Mouse (Mus musculus): ENCODE measurements around the gene Fancc. TPM values are rescaled to one million over a fixed set of nuclear protein-coding genes. Genes with fewer than 3 reads are reported as not detected.

Fancc gene
- polyA plus RNA-seq, 1 experiment: 9.7 TPM

- H3K27me3 ChIP-seq (ENCODE audit: control insufficient read depth, insufficient read depth, low read length): no peaks in the 10 kb centered on the region
- H3K27ac ChIP-seq (ENCODE audit: control insufficient read depth, insufficient read depth, low read depth, low read length): no peak overlapping the region
- TF ChIP-seq POLR2A (IDR thresholded peaks at IDR 0.05; ENCODE audit: control insufficient read depth, low read depth, low read length) (no peak), CTCF (IDR thresholded peaks at IDR 0.05; ENCODE audit: control insufficient read depth, insufficient read depth, insufficient replicate concordance, low read depth, low read length) (no peak)
- no peak overlapping the region for H3K4me3 ChIP-seq (ENCODE audit: control insufficient read depth, low read depth, low read length)
- peaks cover 7% of the 10 kb centered on the region for H3K4me1 ChIP-seq (ENCODE audit: control insufficient read depth, insufficient read depth, low read length)
- H3K36me3 ChIP-seq (ENCODE audit: control insufficient read depth, insufficient read depth, low read length): no peaks in the 10 kb centered on the region
These were observed 198.1 kb downstream of the Fancc start for GRCm38 (mm10) chr13:63298931-63299330.

GRCm38 (mm10) chr13:63297933-63298332, 199.1 kb downstream of the Fancc start:
- H3K4me3 ChIP-seq (ENCODE audit: control insufficient read depth, low read depth, low read length): no peak overlapping the region
- H3K4me1 ChIP-seq (ENCODE audit: control insufficient read depth, insufficient read depth, low read length): peaks cover 10% of the 10 kb centered on the region
- TF ChIP-seq CTCF (IDR thresholded peaks at IDR 0.05; ENCODE audit: control insufficient read depth, insufficient read depth, insufficient replicate concordance, low read depth, low read length) (no peak), POLR2A (IDR thresholded peaks at IDR 0.05; ENCODE audit: control insufficient read depth, low read depth, low read length) (no peak)
- H3K36me3 ChIP-seq (ENCODE audit: control insufficient read depth, insufficient read depth, low read length): no peaks in the 10 kb centered on the region
- no peak overlapping the region for H3K27ac ChIP-seq (ENCODE audit: control insufficient read depth, insufficient read depth, low read depth, low read length)
- H3K27me3 ChIP-seq (ENCODE audit: control insufficient read depth, insufficient read depth, low read length): no peaks in the 10 kb centered on the region

- Histone ChIP-seq H3K36me3 (ENCODE audit: control insufficient read depth, insufficient read depth, low read length) (no peaks in the 10 kb centered on the region), H3K4me1 (ENCODE audit: control insufficient read depth, insufficient read depth, low read length) (peaks cover 10% of the 10 kb centered on the region), H3K27me3 (ENCODE audit: control insufficient read depth, insufficient read depth, low read length) (no peaks in the 10 kb centered on the region)
These were observed 200.1 kb downstream of the Fancc start for GRCm38 (mm10) chr13:63297003-63297402.

DNA sequence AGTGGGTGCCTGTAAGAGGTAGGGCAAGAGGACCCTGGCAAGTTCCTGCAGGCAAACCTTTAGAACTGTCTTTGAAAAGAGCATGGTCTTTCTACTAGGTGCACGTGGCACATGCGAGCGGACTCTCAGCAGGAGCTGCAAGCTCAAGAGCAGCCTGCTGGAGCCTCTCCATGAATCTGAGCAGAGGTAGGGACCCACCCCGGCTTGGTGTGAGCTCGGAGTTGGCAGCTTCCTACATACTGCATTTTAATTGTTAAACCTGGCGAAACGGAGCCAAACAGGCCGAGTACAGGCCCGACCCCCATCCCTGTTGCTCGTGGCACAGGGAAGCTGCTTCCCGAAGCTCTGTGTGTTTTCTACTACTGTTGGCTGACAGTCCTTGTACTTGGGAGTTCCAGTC, 200.8 kb downstream of the Fancc start:
- no peaks in the 10 kb centered on the region for H3K36me3 ChIP-seq (ENCODE audit: control insufficient read depth, insufficient read depth, low read length)
- TF ChIP-seq POLR2A (IDR thresholded peaks at IDR 0.05; ENCODE audit: control insufficient read depth, low read depth, low read length) (no peak), CTCF (IDR thresholded peaks at IDR 0.05; ENCODE audit: control insufficient read depth, insufficient read depth, insufficient replicate concordance, low read depth, low read length) (no peak)
- peaks cover 10% of the 10 kb centered on the region for H3K4me1 ChIP-seq (ENCODE audit: control insufficient read depth, insufficient read depth, low read length)
- no peak overlapping the region for H3K27ac ChIP-seq (ENCODE audit: control insufficient read depth, insufficient read depth, low read depth, low read length)
- H3K27me3 ChIP-seq (ENCODE audit: control insufficient read depth, insufficient read depth, low read length): no peaks in the 10 kb centered on the region
- peak overlapping the region; percentile 16 for H3K4me3 ChIP-seq (ENCODE audit: control insufficient read depth, low read depth, low read length)

More at GRCm38 (mm10) chr13:63297003-63297402, 200.1 kb downstream of the Fancc start:
- H3K4me3 ChIP-seq (ENCODE audit: control insufficient read depth, low read depth, low read length): peak overlapping the region; percentile 16; the same call in 1 of the 2 replicates
- TF ChIP-seq CTCF (IDR thresholded peaks at IDR 0.05; ENCODE audit: control insufficient read depth, insufficient read depth, insufficient replicate concordance, low read depth, low read length) (no peak), POLR2A (IDR thresholded peaks at IDR 0.05; ENCODE audit: control insufficient read depth, low read depth, low read length) (no peak; the same call in 1 of the 2 replicates)
- H3K27ac ChIP-seq (ENCODE audit: control insufficient read depth, insufficient read depth, low read depth, low read length): no peak overlapping the region

GRCm38 (mm10) chr13:63294359-63295193, 202.5 kb downstream of the Fancc start:
- H3K4me1 ChIP-seq (ENCODE audit: control insufficient read depth, insufficient read depth, low read length): peaks cover 10% of the 10 kb centered on the region
- peak overlapping the region; percentile 3; the same call in 1 of the 2 replicates for H3K27ac ChIP-seq (ENCODE audit: control insufficient read depth, insufficient read depth, low read depth, low read length)
- H3K27me3 ChIP-seq (ENCODE audit: control insufficient read depth, insufficient read depth, low read length): no peaks in the 10 kb centered on the region
- H3K36me3 ChIP-seq (ENCODE audit: control insufficient read depth, insufficient read depth, low read length): no peaks in the 10 kb centered on the region
- H3K4me3 ChIP-seq (ENCODE audit: control insufficient read depth, low read depth, low read length): no peak overlapping the region
- TF ChIP-seq POLR2A (IDR thresholded peaks at IDR 0.05; ENCODE audit: control insufficient read depth, low read depth, low read length) (no peak), CTCF (IDR thresholded peaks at IDR 0.05; ENCODE audit: control insufficient read depth, insufficient read depth, insufficient replicate concordance, low read depth, low read length) (no peak)

DNA sequence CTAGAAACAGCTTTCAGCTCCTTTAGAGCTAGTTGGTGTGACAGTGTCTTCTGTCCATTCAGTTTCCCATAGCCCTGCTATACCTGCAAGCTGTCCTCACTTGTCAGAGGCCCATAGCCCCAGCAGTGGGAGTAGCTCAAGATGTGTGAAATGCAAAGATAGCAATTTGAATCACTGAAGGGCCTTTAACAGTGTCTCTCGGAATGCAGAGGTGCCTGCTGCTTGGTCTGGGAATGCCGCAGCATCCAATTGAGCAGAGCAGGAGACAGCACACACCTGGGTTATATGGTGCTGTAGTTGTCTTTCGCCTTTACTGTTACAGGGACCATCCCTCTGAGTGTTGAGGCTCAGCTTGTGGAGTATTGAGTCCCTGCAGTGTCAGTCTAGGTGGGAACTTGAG, 203.4 kb downstream of the Fancc start:
- Histone ChIP-seq H3K4me1 (ENCODE audit: control insufficient read depth, insufficient read depth, low read length) (peaks cover 10% of the 10 kb centered on the region), H3K36me3 (ENCODE audit: control insufficient read depth, insufficient read depth, low read length) (no peaks in the 10 kb centered on the region)

DNA sequence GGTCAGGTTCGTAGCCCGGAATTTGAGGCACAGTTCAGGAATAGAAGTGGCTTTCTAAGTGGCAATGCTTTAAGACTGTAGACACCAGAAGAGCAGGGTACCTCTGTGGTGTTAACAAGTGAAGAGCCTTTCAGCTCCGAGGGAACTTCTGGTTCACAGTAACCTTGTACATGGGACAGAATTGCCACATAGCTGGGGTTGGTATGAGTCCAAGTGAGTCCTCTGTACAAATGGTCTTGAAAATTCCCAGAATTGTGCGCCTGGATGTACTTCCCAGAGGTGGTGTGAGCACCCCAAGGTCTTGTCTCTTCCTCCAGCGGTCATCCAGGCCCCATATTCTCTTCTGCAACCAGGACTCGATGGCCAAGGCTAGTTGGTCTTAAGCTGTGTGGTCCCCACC, 206.1 kb downstream of the Fancc start:
- TF ChIP-seq CTCF (IDR thresholded peaks at IDR 0.05; ENCODE audit: control insufficient read depth, insufficient read depth, insufficient replicate concordance, low read depth, low read length) (no peak), POLR2A (IDR thresholded peaks at IDR 0.05; ENCODE audit: control insufficient read depth, low read depth, low read length) (no peak)
- H3K27me3 ChIP-seq (ENCODE audit: control insufficient read depth, insufficient read depth, low read length): no peaks in the 10 kb centered on the region
- no peak overlapping the region for H3K27ac ChIP-seq (ENCODE audit: control insufficient read depth, insufficient read depth, low read depth, low read length)
- no peaks in the 10 kb centered on the region for H3K36me3 ChIP-seq (ENCODE audit: control insufficient read depth, insufficient read depth, low read length)
- H3K4me1 ChIP-seq (ENCODE audit: control insufficient read depth, insufficient read depth, low read length): peaks cover 8% of the 10 kb centered on the region
- no peak overlapping the region for H3K4me3 ChIP-seq (ENCODE audit: control insufficient read depth, low read depth, low read length)

More for the DNA sequence above, 203.4 kb downstream of the Fancc start:
- Histone ChIP-seq H3K4me3 (ENCODE audit: control insufficient read depth, low read depth, low read length) (no peak overlapping the region), H3K27ac (ENCODE audit: control insufficient read depth, insufficient read depth, low read depth, low read length) (no peak overlapping the region), H3K27me3 (ENCODE audit: control insufficient read depth, insufficient read depth, low read length) (no peaks in the 10 kb centered on the region)
- TF ChIP-seq CTCF (IDR thresholded peaks at IDR 0.05; ENCODE audit: control insufficient read depth, insufficient read depth, insufficient replicate concordance, low read depth, low read length) (no peak), POLR2A (IDR thresholded peaks at IDR 0.05; ENCODE audit: control insufficient read depth, low read depth, low read length) (no peak)

All from testis, adult 2 months (tissue).